In the genomic region with DNA sequence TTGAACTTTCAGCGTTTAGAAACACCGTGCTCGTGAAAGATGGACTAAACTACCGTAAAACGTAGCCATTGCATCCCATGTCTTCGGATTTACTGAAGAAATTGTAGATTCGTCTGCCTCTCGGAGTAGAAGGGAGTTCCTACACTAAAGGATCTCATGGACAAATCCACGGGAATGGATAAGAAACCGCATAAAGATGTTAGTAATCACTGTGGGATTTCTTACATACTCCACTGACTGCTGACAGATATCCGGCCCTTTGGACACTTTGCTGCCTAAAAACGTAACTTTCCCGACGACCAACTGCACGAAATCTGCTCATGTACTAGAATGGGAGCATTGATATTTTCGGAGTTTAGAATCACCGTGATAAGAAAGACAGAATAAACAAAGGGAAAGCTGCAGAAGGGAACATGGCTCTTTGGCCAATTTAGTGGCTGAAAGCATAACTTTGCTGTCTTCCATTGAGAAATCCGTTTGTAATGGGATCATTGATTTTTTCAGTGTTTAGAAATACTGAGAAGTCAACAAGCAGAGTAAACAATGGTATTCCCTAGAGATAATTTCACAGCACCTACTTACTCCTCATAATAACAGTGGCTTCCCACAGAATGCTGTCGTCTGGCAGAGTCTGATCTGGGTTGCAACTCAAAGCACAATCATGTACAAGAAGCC, we compare ENCODE assay signal across 16 mouse cellular contexts. TPM values are rescaled to one million over a fixed set of nuclear protein-coding genes. Genes with fewer than 3 reads are reported as not detected.
DNase-seq lines count a peak whose midpoint lies in the region; ATAC-seq lines count a peak whose summit lies in the region.
"Not testable (repeated sequence)": the region's sequence is repeated elsewhere in the genome, so short reads cannot be mapped to it uniquely, and the experiment has no call there.
"Had no signal": no experiment of that assay in that cellular context is flagged by ENCODE, and none has a peak within 500 bp of the region (broad histone marks: within the 10 kb centered on the region; RNA-seq: fewer than 3 reads in every experiment).

No protein-coding gene starts in this region.

- not testable (repeated sequence) for H3K4me2 ChIP-seq in limb, embryonic 11.5 days (ENCODE audit: low read depth, severe bottlenecking)

- not testable (repeated sequence) for H3K27me3 ChIP-seq in limb, embryonic 11.5 days (ENCODE audit: control insufficient read depth, insufficient read depth, low read length)

- H3K9me3 ChIP-seq in limb, embryonic 11.5 days (ENCODE audit: control insufficient read depth, low read length), result not testable (repeated sequence)

- not testable (repeated sequence) for H3K4me1 ChIP-seq in limb, embryonic 11.5 days (ENCODE audit: control insufficient read depth, insufficient read depth, low read length)

- not testable (repeated sequence) for H3K36me3 ChIP-seq in limb, embryonic 11.5 days (ENCODE audit: control insufficient read depth, insufficient read depth, low read length)

- not testable (repeated sequence) for H3K9ac ChIP-seq in limb, embryonic 11.5 days (ENCODE audit: low read length)

- H3K4me3 ChIP-seq in limb, embryonic 11.5 days (ENCODE audit: low read depth, low read length), result not testable (repeated sequence)

- peak; percentile 26 for DNase-seq in adrenal gland, postnatal 10 days
- DNase-seq in embryo, embryonic 9.5 days (ENCODE audit: extremely low spot score), result peak; percentile 3
- peak; percentile 54 for DNase-seq in heart, postnatal 10 days
- DNase-seq in kidney, postnatal 4 days, result peak; percentile 22 to 46
- peak; percentile 22 for DNase-seq in limb, embryonic 11.5 days (ENCODE audit: low spot score)
- peak; percentile 16 for DNase-seq in naive thymus-derived CD4-positive, alpha-beta T cell, adult 2 months (ENCODE audit: low read depth)
- peak; percentile 13 to 38 for DNase-seq in spleen, adult 18-20 months

- intact Hi-C loops in heart, postnatal 10 days (cut with DNase I), result not testable (repeated sequence)

- not testable (repeated sequence) for H3K27ac ChIP-seq in limb, embryonic 11.5 days (replicated peaks; ENCODE audit: low read depth, low read length)

- 4% methylated on average over 16 of the region's 19 CpGs for WGBS in limb, embryonic 11.5 days

- ATAC-seq in limb, embryonic 11.5 days (ENCODE audit: insufficient number of reproducible peaks, low FRiP score, low TSS enrichment, low read depth), result not testable (repeated sequence)

RNA-seq across cellular contexts. Expression of a gene that starts 6.8 kb away (rescaled TPM):
- total RNA-seq in adrenal gland, postnatal 10 days (2021), result not detected
- total RNA-seq in heart, postnatal 10 days (2021), result not detected
- not detected in 2 replicates for polyA plus RNA-seq in limb, embryonic 11.5 days (2014; fragmentation: Nextera tagmentation; extraction: Ambion mirVana)
- total RNA-seq: CH12.LX; common myeloid progenitor, adult 5-6 weeks; gastrocnemius, postnatal 25 days; layer of hippocampus, adult 8-10 months; megakaryocyte, adult 5-6 weeks had no signal
- polyA plus RNA-seq: heart, embryonic 15.5 days; intestine, embryonic 15.5 days; liver, embryonic 11.5 days; myocyte had no signal

RNA-seq across cellular contexts. Expression of a gene that starts 18.3 kb away (rescaled TPM):
- total RNA-seq in adrenal gland, postnatal 10 days (2021), result under 1 TPM; 0.36 to 0.45 TPM
- total RNA-seq in heart, postnatal 10 days (2021), result not detected
- polyA plus RNA-seq in limb, embryonic 11.5 days (2014; fragmentation: Nextera tagmentation; extraction: Ambion mirVana), result not detected in 2 replicates
- total RNA-seq: layer of hippocampus, adult 8-10 months had no signal
- polyA plus RNA-seq: heart, embryonic 15.5 days; liver, embryonic 11.5 days; myocyte had no signal

Comparison
In these comparisons a context has a peak if more than half of its experiments do, and no peak if none do; other contexts are left out.
1. DNase-seq: peak in every context shown above with its lines; median percentile 54 in heart, postnatal 10 days; 34 in kidney, postnatal 4 days; 26 in adrenal gland, postnatal 10 days; 26 in spleen, adult 18-20 months; 22 in limb, embryonic 11.5 days; 16 in naive thymus-derived CD4-positive, alpha-beta T cell, adult 2 months; 3 in embryo, embryonic 9.5 days.